Mouse (Mus musculus) ES-Bruce4 (cell line): ENCODE measurements around the gene Creld2.

Source experiments
- EP300 ChIP-seq: IDR thresholded peaks from 2 replicates; pipeline ENCODE4 v1.6.1; 2011; ENCODE audit warnings: low read depth, low read length; ENCODE audit not compliant: insufficient read depth
- POLR2A ChIP-seq: IDR thresholded peaks from one replicate; pipeline ENCODE4 v1.8.1; 2011; ENCODE audit warnings: low read length; ENCODE audit not compliant: insufficient read depth

DNA sequence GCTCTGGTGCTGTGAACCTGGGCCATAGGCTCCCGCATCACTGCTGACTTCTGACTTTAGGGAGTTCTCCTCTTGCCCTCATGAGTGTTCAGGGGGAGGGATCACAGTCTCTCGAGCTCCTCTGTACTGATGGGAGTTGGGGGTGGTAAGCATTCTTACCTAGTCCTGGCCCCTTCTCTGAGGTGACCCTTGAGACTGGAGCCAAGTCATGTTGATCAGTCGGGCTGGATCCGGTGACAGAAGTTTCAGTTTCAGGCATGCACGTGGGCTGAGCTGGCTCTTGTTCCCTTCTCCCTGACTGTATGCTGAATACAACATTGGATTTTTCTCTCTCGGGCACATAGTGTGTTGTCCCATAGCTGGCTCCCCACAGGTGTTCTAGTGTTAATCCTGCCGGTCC is 2.0 kb downstream of the Creld2 start:
- no peak for TF ChIP-seq EP300
- TF ChIP-seq POLR2A, result no peak
